Mouse (Mus musculus) olfactory bulb, adult 2 months (tissue): ENCODE measurements around the gene Top3b.

Experiments used
- CTCF ChIP-seq: fragments of 200-500 bp; IDR thresholded peaks from 2 replicates; pipeline ENCODE4 v1.5.1; 2012; ENCODE audit warnings: low read depth, mild to moderate bottlenecking, low read length, moderate library complexity; ENCODE audit not compliant: insufficient read depth
- POLR2A ChIP-seq: fragments of 200-500 bp; IDR thresholded peaks from 2 replicates; pipeline ENCODE4 v1.6.1; 2012; ENCODE audit warnings: mild to moderate bottlenecking, low read depth, low read length, moderate library complexity; ENCODE audit not compliant: insufficient read depth

GRCm38 (mm10) chr16:16856731-16857476 is 13.6 kb upstream of the Top3b start:
- TF ChIP-seq CTCF (no peak), POLR2A (no peak)
